Mouse (Mus musculus): ENCODE results near the gene Gm21834.

- TF ChIP-seq CHD2 (IDR thresholded peaks at IDR 0.05; ENCODE audit: low read length) (no peak), TBP (conservative IDR thresholded peaks at IDR 0.05; ENCODE audit: low read depth, low read length) (no peak), POLR2A (IDR thresholded peaks at IDR 0.05; ENCODE audit: low read depth, low read length) (no peak), CTCF (conservative IDR thresholded peaks at IDR 0.05 in 1 of 2, IDR thresholded peaks at IDR 0.05 in 1 of 2; ENCODE audit: low read depth in 2 of 2, low read length in 2 of 2) (no peak), TCF12 (IDR thresholded peaks at IDR 0.05; ENCODE audit: low read depth, low read length) (no peak), SIN3A (IDR thresholded peaks at IDR 0.05; ENCODE audit: low read length) (peak; percentile 75; the same call in 1 of the 2 replicates), BHLHE40 (IDR thresholded peaks at IDR 0.05; ENCODE audit: low read depth, low read length) (no peak), MAX (IDR thresholded peaks at IDR 0.05; ENCODE audit: low read length) (no peak), ZC3H11A (IDR thresholded peaks at IDR 0.05; ENCODE audit: low read depth, low read length) (no peak), EP300 (IDR thresholded peaks at IDR 0.05; ENCODE audit: low read length) (no peak)
These were observed 26.9 kb upstream of the Gm21834 start, which contains the start of gene Cntnap5c for GRCm38 (mm10) chr17:57768622-57769610.

Data from CH12.LX (cell line).